Mouse (Mus musculus): ENCODE data around the gene Ttc41. TPM values are rescaled to one million over a fixed set of nuclear protein-coding genes. Genes with fewer than 3 reads are reported as not detected.

Ttc41 gene
- polyA plus RNA-seq, 1 experiment from 2014 or later: 1.5 TPM

DNA sequence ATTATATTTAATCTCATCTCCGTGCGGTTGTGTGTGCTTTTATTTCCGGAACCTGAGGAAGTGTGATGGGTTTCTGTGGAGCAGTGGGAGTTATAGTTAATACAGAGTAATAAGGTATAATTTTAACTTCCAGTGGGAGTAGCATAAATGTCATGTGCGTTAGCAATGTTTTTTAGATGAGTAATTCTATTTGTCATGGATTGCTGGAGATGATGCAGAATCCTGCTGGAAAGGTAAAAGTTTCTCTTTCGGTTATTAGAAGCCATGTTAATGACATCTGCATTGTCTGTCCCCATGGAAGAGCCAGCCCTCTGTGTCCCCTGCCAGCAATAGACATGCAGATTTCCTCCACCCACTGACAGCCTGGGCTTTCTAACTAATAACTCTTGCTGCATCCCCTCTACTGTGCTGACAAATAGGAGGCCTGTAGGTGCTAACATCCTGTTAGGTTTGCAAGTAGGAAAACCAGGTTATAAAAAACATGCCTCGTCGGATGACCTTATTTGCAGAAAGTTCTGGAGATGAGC lies 83.6 kb downstream of the Ttc41 start:
- 78% methylated on average over 7 of the region's 7 CpGs for WGBS
- no peaks in the 10 kb centered on the region for H3K27me3 ChIP-seq (ENCODE audit: insufficient read depth, low read length)
- no peak overlapping the region for H3K4me2 ChIP-seq (replicated peaks; ENCODE audit: low read depth, low read length)
- no peak overlapping the region for H3K27ac ChIP-seq (ENCODE audit: low read length)
- ATAC-seq (ENCODE audit: low FRiP score, low TSS enrichment): no peak
- H3K4me3 ChIP-seq (ENCODE audit: low read length): no peak overlapping the region
- no peak overlapping the region for H3K9ac ChIP-seq (replicated peaks; ENCODE audit: low read length)
- no peaks in the 10 kb centered on the region for H3K36me3 ChIP-seq (ENCODE audit: insufficient read depth, low read length)
- no peaks in the 10 kb centered on the region for H3K9me3 ChIP-seq (ENCODE audit: low read length)
- peaks cover 6% of the 10 kb centered on the region; the same call in 1 of the 2 replicates for H3K4me1 ChIP-seq (ENCODE audit: insufficient read depth, low read length)

- Histone ChIP-seq H3K4me3 (ENCODE audit: low read length) (no peak overlapping the region), H3K4me2 (replicated peaks; ENCODE audit: low read depth, low read length) (no peak overlapping the region), H3K4me1 (ENCODE audit: insufficient read depth, low read length) (peaks cover 6% of the 10 kb centered on the region; the same call in 1 of the 2 replicates), H3K9ac (replicated peaks; ENCODE audit: low read length) (no peak overlapping the region), H3K9me3 (ENCODE audit: low read length) (no peaks in the 10 kb centered on the region), H3K27ac (ENCODE audit: low read length) (no peak overlapping the region), H3K27me3 (ENCODE audit: insufficient read depth, low read length) (no peaks in the 10 kb centered on the region), H3K36me3 (ENCODE audit: insufficient read depth, low read length) (no peaks in the 10 kb centered on the region)
- 51% methylated on average over 7 of the region's 7 CpGs for WGBS
- no peak for ATAC-seq (ENCODE audit: low FRiP score, low TSS enrichment)
These were observed 86.0 kb downstream of the Ttc41 start for GRCm38 (mm10) chr10:86791507-86792184.

- peaks cover 6% of the 10 kb centered on the region; the same call in 1 of the 2 replicates for H3K4me1 ChIP-seq (ENCODE audit: insufficient read depth, low read length)
- 68% methylated on average over 2 of the region's 2 CpGs for WGBS
- no peak overlapping the region for H3K4me2 ChIP-seq (replicated peaks; ENCODE audit: low read depth, low read length)
- peak; percentile 54 for ATAC-seq (ENCODE audit: low FRiP score, low TSS enrichment)
- no peaks in the 10 kb centered on the region for H3K27me3 ChIP-seq (ENCODE audit: insufficient read depth, low read length)
- H3K9me3 ChIP-seq (ENCODE audit: low read length): no peaks in the 10 kb centered on the region
- H3K36me3 ChIP-seq (ENCODE audit: insufficient read depth, low read length): no peaks in the 10 kb centered on the region
- no peak overlapping the region for H3K27ac ChIP-seq (ENCODE audit: low read length)
- H3K4me3 ChIP-seq (ENCODE audit: low read length): no peak overlapping the region
- no peak overlapping the region for H3K9ac ChIP-seq (replicated peaks; ENCODE audit: low read length)
These were observed 87.9 kb downstream of the Ttc41 start for GRCm38 (mm10) chr10:86793509-86793951.

DNA sequence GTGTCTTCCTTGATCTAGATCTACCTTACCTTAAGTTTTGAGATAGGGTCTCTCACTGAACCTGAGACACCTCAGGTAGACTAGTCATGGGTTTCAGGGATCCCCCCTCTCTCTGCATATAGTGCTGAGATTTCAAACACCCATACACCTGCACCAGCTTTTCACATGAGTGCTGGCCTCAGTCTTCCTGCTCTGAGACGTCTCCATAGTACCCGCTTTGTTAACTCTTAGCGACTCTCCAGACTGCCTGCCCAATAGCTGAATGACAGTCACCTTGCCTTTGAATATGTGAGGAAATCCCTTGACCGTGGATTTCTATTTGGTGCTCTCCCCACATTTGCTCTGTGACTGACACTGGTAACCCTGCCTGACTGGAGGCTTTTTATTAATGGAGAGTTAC lies 88.6 kb downstream of the Ttc41 start:
- 90% methylated on average over 4 of the region's 4 CpGs for WGBS
- no peaks in the 10 kb centered on the region for H3K36me3 ChIP-seq (ENCODE audit: insufficient read depth, low read length)
- no peak overlapping the region for H3K27ac ChIP-seq (ENCODE audit: low read length)
- H3K9ac ChIP-seq (replicated peaks; ENCODE audit: low read length): no peak overlapping the region
- H3K9me3 ChIP-seq (ENCODE audit: low read length): no peaks in the 10 kb centered on the region
- no peak overlapping the region for H3K4me2 ChIP-seq (replicated peaks; ENCODE audit: low read depth, low read length)
- H3K4me1 ChIP-seq (ENCODE audit: insufficient read depth, low read length): peaks cover 6% of the 10 kb centered on the region; the same call in 1 of the 2 replicates
- no peak for ATAC-seq (ENCODE audit: low FRiP score, low TSS enrichment)
- H3K27me3 ChIP-seq (ENCODE audit: insufficient read depth, low read length): no peaks in the 10 kb centered on the region
- H3K4me3 ChIP-seq (ENCODE audit: low read length): no peak overlapping the region

GRCm38 (mm10) chr10:86794794-86795535 lies 89.4 kb downstream of the Ttc41 start:
- H3K27ac ChIP-seq (ENCODE audit: low read length): no peak overlapping the region
- 83% methylated on average over 9 of the region's 9 CpGs for WGBS
- ATAC-seq (ENCODE audit: low FRiP score, low TSS enrichment): no peak

DNA sequence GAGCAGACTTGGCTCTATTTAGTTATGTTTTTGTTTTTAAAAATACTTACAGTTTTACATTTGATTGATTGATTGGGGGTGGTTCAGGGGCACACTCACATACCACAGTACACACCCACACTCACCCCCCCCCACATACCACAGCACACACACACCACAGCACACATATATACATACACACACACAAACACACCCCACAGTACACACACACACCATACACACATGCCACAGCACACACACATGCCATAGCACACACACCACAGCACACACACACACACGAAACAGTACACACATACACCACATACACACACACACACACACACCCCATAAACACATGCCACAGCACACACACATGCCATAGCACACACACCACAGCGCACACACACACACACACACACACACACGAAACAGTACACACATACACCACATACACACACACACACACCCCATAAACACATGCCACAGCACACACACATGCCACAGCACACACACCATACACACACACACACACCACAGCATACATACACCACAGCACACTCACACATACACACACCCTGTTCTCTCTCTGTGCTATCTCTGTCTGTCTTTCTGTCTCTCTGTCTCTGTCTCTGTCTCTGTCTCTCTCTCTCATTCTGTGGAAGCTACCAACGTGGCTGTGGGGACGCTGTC lies 90.6 kb downstream of the Ttc41 start:
- 93% methylated on average over 5 of the region's 5 CpGs for WGBS

More at GRCm38 (mm10) chr10:86794794-86795535, 89.4 kb downstream of the Ttc41 start:
- no peak overlapping the region for H3K4me2 ChIP-seq (replicated peaks; ENCODE audit: low read depth, low read length)
- no peaks in the 10 kb centered on the region for H3K9me3 ChIP-seq (ENCODE audit: low read length)
- no peak overlapping the region for H3K9ac ChIP-seq (replicated peaks; ENCODE audit: low read length)
- H3K27me3 ChIP-seq (ENCODE audit: insufficient read depth, low read length): no peaks in the 10 kb centered on the region
- H3K4me1 ChIP-seq (ENCODE audit: insufficient read depth, low read length): peaks cover 6% of the 10 kb centered on the region; the same call in 1 of the 2 replicates
- H3K4me3 ChIP-seq (ENCODE audit: low read length): no peak overlapping the region
- no peaks in the 10 kb centered on the region for H3K36me3 ChIP-seq (ENCODE audit: insufficient read depth, low read length)

DNA sequence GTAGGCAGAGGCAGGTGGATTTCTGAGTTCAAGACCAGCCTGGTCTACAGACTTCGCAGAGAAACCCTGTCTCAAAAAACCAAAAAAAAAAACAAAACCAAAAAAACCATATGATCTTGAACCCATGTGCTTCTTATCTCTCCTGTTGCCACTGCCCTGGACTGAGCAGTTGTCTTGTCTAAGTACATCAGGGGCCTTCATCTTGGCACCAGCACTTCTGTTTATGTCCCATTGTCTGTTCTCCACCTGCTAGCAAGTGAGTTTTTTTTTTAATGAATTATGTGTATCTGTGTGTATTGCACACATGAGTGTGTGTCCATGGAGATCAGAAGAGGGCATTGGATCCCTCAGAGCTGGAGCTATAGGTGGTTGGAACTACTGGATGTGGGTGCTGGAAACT lies 101.8 kb downstream of the Ttc41 start:
- Histone ChIP-seq H3K9ac (replicated peaks; ENCODE audit: low read length) (no peak overlapping the region), H3K4me2 (replicated peaks; ENCODE audit: low read depth, low read length) (no peak overlapping the region), H3K27me3 (ENCODE audit: insufficient read depth, low read length) (no peaks in the 10 kb centered on the region), H3K36me3 (ENCODE audit: insufficient read depth, low read length) (no peaks in the 10 kb centered on the region), H3K4me1 (ENCODE audit: insufficient read depth, low read length) (peaks cover 5% of the 10 kb centered on the region; the same call in 1 of the 2 replicates), H3K4me3 (ENCODE audit: low read length) (no peak overlapping the region), H3K9me3 (ENCODE audit: low read length) (no peaks in the 10 kb centered on the region), H3K27ac (ENCODE audit: low read length) (no peak overlapping the region)
- no peak for ATAC-seq (ENCODE audit: low FRiP score, low TSS enrichment)
- 100% methylated on average over 1 of the region's 1 CpGs for WGBS

More for the DNA sequence above, 90.6 kb downstream of the Ttc41 start:
- H3K27me3 ChIP-seq (ENCODE audit: insufficient read depth, low read length): no peaks in the 10 kb centered on the region
- H3K27ac ChIP-seq (ENCODE audit: low read length): no peak overlapping the region
- ATAC-seq (ENCODE audit: low FRiP score, low TSS enrichment): peak; percentile 46; the same call in 1 of the 2 replicates
- H3K4me1 ChIP-seq (ENCODE audit: insufficient read depth, low read length): peaks cover 6% of the 10 kb centered on the region; the same call in 1 of the 2 replicates
- H3K4me3 ChIP-seq (ENCODE audit: low read length): no peak overlapping the region
- no peak overlapping the region for H3K9ac ChIP-seq (replicated peaks; ENCODE audit: low read length)
- no peaks in the 10 kb centered on the region for H3K36me3 ChIP-seq (ENCODE audit: insufficient read depth, low read length)
- no peaks in the 10 kb centered on the region for H3K9me3 ChIP-seq (ENCODE audit: low read length)
- no peak overlapping the region for H3K4me2 ChIP-seq (replicated peaks; ENCODE audit: low read depth, low read length)

GRCm38 (mm10) chr10:86808013-86808758 lies 102.6 kb downstream of the Ttc41 start:
- Histone ChIP-seq H3K27ac (ENCODE audit: low read length) (no peak overlapping the region), H3K9me3 (ENCODE audit: low read length) (no peaks in the 10 kb centered on the region), H3K4me2 (replicated peaks; ENCODE audit: low read depth, low read length) (no peak overlapping the region), H3K27me3 (ENCODE audit: insufficient read depth, low read length) (no peaks in the 10 kb centered on the region), H3K9ac (replicated peaks; ENCODE audit: low read length) (no peak overlapping the region), H3K36me3 (ENCODE audit: insufficient read depth, low read length) (no peaks in the 10 kb centered on the region), H3K4me3 (ENCODE audit: low read length) (no peak overlapping the region), H3K4me1 (ENCODE audit: insufficient read depth, low read length) (peaks cover 5% of the 10 kb centered on the region; the same call in 1 of the 2 replicates)
- ATAC-seq (ENCODE audit: low FRiP score, low TSS enrichment): peak; percentile 83
- WGBS: 57% methylated on average over 15 of the region's 15 CpGs

DNA sequence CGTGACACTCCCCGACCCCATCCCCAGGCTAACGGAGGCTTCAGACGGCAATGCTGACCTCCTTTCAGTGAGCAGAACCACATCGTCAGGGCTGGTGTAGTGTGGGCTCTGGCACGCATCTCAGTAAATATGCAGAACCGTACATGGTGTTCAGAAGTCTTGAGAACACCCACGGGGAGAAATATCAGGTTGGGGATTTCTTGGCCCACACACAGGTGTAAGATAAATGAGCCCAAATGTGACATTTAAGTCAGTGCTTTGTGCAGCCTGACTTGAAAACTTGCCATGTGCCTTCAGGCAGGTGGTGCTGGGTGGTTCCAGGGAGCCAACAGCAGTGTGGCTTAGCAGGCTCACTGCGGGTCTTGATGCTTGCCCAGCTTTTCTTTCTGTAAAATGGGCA lies 104.4 kb downstream of the Ttc41 start:
- Histone ChIP-seq H3K4me3 (ENCODE audit: low read length) (no peak overlapping the region), H3K9ac (replicated peaks; ENCODE audit: low read length) (no peak overlapping the region), H3K27me3 (ENCODE audit: insufficient read depth, low read length) (no peaks in the 10 kb centered on the region), H3K9me3 (ENCODE audit: low read length) (no peaks in the 10 kb centered on the region), H3K4me2 (replicated peaks; ENCODE audit: low read depth, low read length) (no peak overlapping the region), H3K36me3 (ENCODE audit: insufficient read depth, low read length) (no peaks in the 10 kb centered on the region), H3K27ac (ENCODE audit: low read length) (no peak overlapping the region), H3K4me1 (ENCODE audit: insufficient read depth, low read length) (peaks cover 23% of the 10 kb centered on the region)
- 91% methylated on average over 9 of the region's 9 CpGs for WGBS
- ATAC-seq (ENCODE audit: low FRiP score, low TSS enrichment): no peak
